Mouse (Mus musculus) mouse embryonic stem cell (cell line): Measurements from ENCODE around the gene Cenpb.

Source experiments
- in situ Hi-C, 2 experiments: fragments of 300-500 bp; cut with MboI; formaldehyde crosslinking; loops; 1 replicate in 1 of 2; 3 replicates in 1 of 2; pipeline ENCODE4 v1.14.3; 2019 to 2020; ENCODE audit warnings: low sequenced_read_pairs in 2 of 2, low pct_unique_long_range_greater_than_20kb in 1 of 2, mixed read lengths in 1 of 2; ENCODE audit not compliant: unreplicated experiment in 1 of 2

Cenpb gene

DNA sequence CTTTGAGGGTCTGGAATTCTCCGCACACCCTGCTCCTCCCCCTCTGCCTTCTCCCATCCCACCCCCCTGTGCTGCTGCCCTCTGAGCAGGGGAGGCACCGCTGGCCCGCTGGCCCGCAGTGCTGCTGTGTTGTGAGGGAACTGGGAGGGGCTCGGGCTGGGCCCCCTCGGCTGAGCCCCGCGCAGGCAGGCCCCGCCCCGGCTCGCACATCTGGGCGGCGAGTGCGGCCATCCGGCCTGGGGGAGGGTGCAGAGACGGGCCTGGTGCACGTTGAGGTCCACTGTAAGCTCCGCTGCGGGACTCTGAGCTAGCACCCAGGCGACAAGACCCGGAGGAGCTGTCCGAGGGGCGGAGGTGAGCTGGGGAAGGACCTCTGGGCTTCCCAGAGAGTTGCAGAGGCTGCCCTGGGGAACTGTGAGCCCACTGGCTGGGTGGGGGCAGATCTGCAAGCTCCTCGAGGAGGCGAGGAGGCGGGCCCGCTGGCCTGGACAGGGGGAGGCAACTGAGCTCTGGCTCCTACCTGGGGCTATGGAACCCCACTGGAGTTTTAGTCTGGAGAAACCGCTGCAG is 52.6 kb downstream of the Cenpb start, which contains the start of gene Hspa12b:
Gene Hspa12b, plus strand, starts transcription at position 120 of the 570 bp plus-strand sequence.
- in situ Hi-C loops, result no loop called here

DNA sequence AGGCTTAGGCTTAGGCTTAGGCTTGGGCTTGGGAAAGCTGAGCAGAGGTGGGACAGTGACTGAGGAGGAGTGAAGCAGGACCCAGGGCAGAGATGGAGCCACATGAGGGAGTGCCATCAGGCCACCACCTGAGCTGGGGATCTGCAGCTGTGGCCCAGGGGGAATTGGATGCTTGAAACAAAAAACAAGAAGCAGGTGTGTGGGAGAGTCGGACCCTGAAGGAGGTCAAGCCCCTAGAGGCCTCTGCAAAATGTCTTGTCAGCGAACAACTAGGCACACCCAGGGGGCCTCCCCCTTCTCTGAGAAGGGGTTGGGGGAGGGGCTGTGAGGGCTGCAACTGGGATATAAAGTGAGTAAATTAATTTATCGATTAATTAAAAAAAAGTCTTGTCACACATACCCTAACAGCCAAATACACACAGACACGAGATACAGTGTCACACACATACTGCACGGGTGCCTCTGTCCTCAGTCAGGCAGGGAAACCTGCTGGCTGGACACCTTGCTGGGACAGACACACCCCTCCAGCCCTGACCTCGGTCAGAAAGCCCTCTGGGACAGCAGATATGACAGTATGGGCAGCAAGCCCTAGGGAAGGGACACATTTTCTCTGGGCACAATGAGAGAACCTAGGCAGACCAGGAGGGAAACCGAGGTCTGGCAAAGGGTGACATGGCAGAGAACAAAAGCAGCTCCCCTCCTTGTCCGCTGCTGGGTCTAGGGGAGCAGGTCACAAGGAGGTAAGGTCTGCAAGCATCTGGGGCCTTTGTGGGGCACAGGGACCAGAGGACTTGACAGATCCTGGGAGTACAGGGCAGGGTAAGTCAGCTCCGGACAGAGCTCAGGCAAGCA is 53.7 kb downstream of the Cenpb start:
- in situ Hi-C loops, result no loop called here
